ENCODE assay signal across 8 mouse cellular contexts in genomic region chr8:121905864-121906263, GRCm38 (mm10). TPM values are rescaled to one million over a fixed set of nuclear protein-coding genes. Genes with fewer than 3 reads are reported as not detected.
DNase-seq lines count a peak whose midpoint lies in the region; ATAC-seq and TF ChIP-seq lines count a peak whose summit lies in the region.
"Had no signal": no experiment of that assay in that cellular context is flagged by ENCODE, and none has a peak within 500 bp of the region (broad histone marks: within the 10 kb centered on the region; RNA-seq: fewer than 3 reads in every experiment).

No protein-coding gene starts in this region.

- WGBS in lung, embryonic 16.5 days, result 6% methylated on average over 5 of the region's 5 CpGs
- 58% methylated on average over 5 of the region's 5 CpGs for WGBS in forebrain, embryonic 10.5 days
- 38% methylated on average over 5 of the region's 5 CpGs for WGBS in limb, embryonic 14.5 days
- WGBS in stomach, embryonic 14.5 days, result 16% methylated on average over 5 of the region's 5 CpGs

- H3K27ac ChIP-seq in lung, embryonic 16.5 days (ENCODE audit: low read length), result no peak overlapping the region
- 0 out of 2 replicates have a peak overlapping the region, but pooled peaks have one; percentile 87 for H3K27ac ChIP-seq in forebrain, embryonic 10.5 days
- no peak overlapping the region for H3K27ac ChIP-seq in limb, embryonic 14.5 days (replicated peaks; ENCODE audit: low read depth, low read length)
- H3K27ac ChIP-seq in stomach, embryonic 14.5 days (ENCODE audit: low read length), result no peak overlapping the region

- no peak for DNase-seq in lung, adult 18-20 months
- DNase-seq in forebrain, embryonic 10.5 days (ENCODE audit: extremely low spot score, low spot score), result no peak
- no peak for DNase-seq in limb, embryonic 14.5 days (ENCODE audit: low spot score)
- no peak for DNase-seq in layer of hippocampus, postnatal 14 days (ENCODE audit: low spot score in 2 of 2)
- no peak for DNase-seq in right cerebral cortex, postnatal 14 days

- peak overlapping the region; percentile 5; the same call in 1 of the 2 replicates for H3K9ac ChIP-seq in lung, embryonic 16.5 days (ENCODE audit: low read length)
- H3K9ac ChIP-seq in limb, embryonic 14.5 days (ENCODE audit: low read depth, low read length, severe bottlenecking), result peak overlapping the region; percentile 62; the same call in 1 of the 2 replicates
- H3K9ac ChIP-seq in stomach, embryonic 14.5 days (replicated peaks; ENCODE audit: low read depth, low read length), result no peak overlapping the region; the same call in 1 of the 2 replicates

- peak overlapping the region; percentile 94 for H3K4me2 ChIP-seq in lung, embryonic 16.5 days (ENCODE audit: low read depth, low read length)
- peak overlapping the region; percentile 98 for H3K4me2 ChIP-seq in limb, embryonic 14.5 days (replicated peaks; ENCODE audit: low read depth, low read length, severe bottlenecking)
- H3K4me2 ChIP-seq in stomach, embryonic 14.5 days (replicated peaks; ENCODE audit: low read depth, low read length), result peak overlapping the region; percentile 97

- 0 out of 2 replicates have a peak, but pooled peaks cover 3% of the 10 kb centered on the region for H3K27me3 ChIP-seq in lung, embryonic 16.5 days (ENCODE audit: control insufficient read depth, insufficient read depth, low read depth, low read length)
- H3K27me3 ChIP-seq in forebrain, embryonic 10.5 days (ENCODE audit: poor library complexity, severe bottlenecking), result peaks cover 17% of the 10 kb centered on the region
- no peaks in the 10 kb centered on the region for H3K27me3 ChIP-seq in limb, embryonic 14.5 days (ENCODE audit: control insufficient read depth, insufficient read depth, low read length)
- H3K27me3 ChIP-seq in stomach, embryonic 14.5 days (ENCODE audit: control insufficient read depth, insufficient read depth, low read length), result no peaks in the 10 kb centered on the region

- no peak for ATAC-seq in lung, embryonic 16.5 days (ENCODE audit: low read depth)
- ATAC-seq in limb, embryonic 14.5 days (ENCODE audit: low FRiP score, low read depth), result no peak
- no peak for ATAC-seq in stomach, embryonic 14.5 days (ENCODE audit: insufficient number of reproducible peaks, insufficient read depth, low FRiP score, low read depth)

- H3K4me3 ChIP-seq in lung, embryonic 16.5 days (ENCODE audit: low read length), result peak overlapping the region; percentile 77
- H3K4me3 ChIP-seq in forebrain, embryonic 10.5 days, result peak overlapping the region; percentile 85
- peak overlapping the region; percentile 77 for H3K4me3 ChIP-seq in limb, embryonic 14.5 days (replicated peaks; ENCODE audit: low read length)
- peak overlapping the region; percentile 79 for H3K4me3 ChIP-seq in stomach, embryonic 14.5 days (ENCODE audit: low read depth, low read length)

- H3K36me3 ChIP-seq in lung, embryonic 16.5 days (ENCODE audit: control insufficient read depth, insufficient read depth, low read length), result no peaks in the 10 kb centered on the region
- no peaks in the 10 kb centered on the region for H3K36me3 ChIP-seq in forebrain, embryonic 10.5 days (replicated peaks)
- no peaks in the 10 kb centered on the region for H3K36me3 ChIP-seq in limb, embryonic 14.5 days (ENCODE audit: control insufficient read depth, insufficient read depth, low read length)
- no peaks in the 10 kb centered on the region for H3K36me3 ChIP-seq in stomach, embryonic 14.5 days (ENCODE audit: control insufficient read depth, insufficient read depth, low read length)

- peaks cover 31% of the 10 kb centered on the region for H3K4me1 ChIP-seq in lung, embryonic 16.5 days (replicated peaks; ENCODE audit: control insufficient read depth, insufficient read depth, low read length)
- H3K4me1 ChIP-seq in forebrain, embryonic 10.5 days, result peaks cover 83% of the 10 kb centered on the region
- peaks cover 18% of the 10 kb centered on the region for H3K4me1 ChIP-seq in limb, embryonic 14.5 days (ENCODE audit: control insufficient read depth, insufficient read depth, low read length)
- H3K4me1 ChIP-seq in stomach, embryonic 14.5 days (ENCODE audit: control insufficient read depth, insufficient read depth, low read length), result peaks cover 19% of the 10 kb centered on the region; the same call in 1 of the 2 replicates

- no peaks in the 10 kb centered on the region for H3K9me3 ChIP-seq in lung, embryonic 16.5 days (ENCODE audit: control insufficient read depth, low read length)
- H3K9me3 ChIP-seq in forebrain, embryonic 10.5 days, result no peaks in the 10 kb centered on the region
- H3K9me3 ChIP-seq in limb, embryonic 14.5 days (ENCODE audit: control insufficient read depth, low read length), result no peaks in the 10 kb centered on the region
- H3K9me3 ChIP-seq in stomach, embryonic 14.5 days (ENCODE audit: control insufficient read depth, low read depth, low read length), result no peaks in the 10 kb centered on the region

- no peak for TF ChIP-seq POLR2A in limb, embryonic 14.5 days (IDR thresholded peaks at IDR 0.05; ENCODE audit: borderline replicate concordance, extremely low read depth, insufficient read depth, insufficient read length)

RNA-seq across cellular contexts. Expression of gene Slc7a5, which starts 1.6 kb away (rescaled TPM):
- 10.4 and 10.7 TPM in 2 replicates for polyA plus RNA-seq in lung, embryonic 16.5 days (2015; fragmentation: Nextera tagmentation; extraction: Ambion mirVana)
- polyA plus RNA-seq in forebrain, embryonic 10.5 days (2016; fragmentation: Nextera tagmentation; extraction: Ambion mirVana), result 27.4 and 30.5 TPM in 2 replicates
- polyA plus RNA-seq in limb, embryonic 14.5 days (2012; rRNA removed), result 34.6 and 43.9 TPM in 2 replicates
- polyA plus RNA-seq in limb, embryonic 14.5 days (2014; fragmentation: Nextera tagmentation; extraction: Ambion mirVana), result 27.1 and 27.8 TPM in 2 replicates
- 17.1 and 19.7 TPM in 2 replicates for polyA plus RNA-seq in stomach, embryonic 14.5 days (2014; fragmentation: Nextera tagmentation; extraction: Ambion mirVana)
- total RNA-seq in layer of hippocampus, postnatal 14 days (2021), result 100 to 1,000 TPM; 133 to 140 TPM

RNA-seq across cellular contexts. Expression of gene Car5a, which starts 38.8 kb away (rescaled TPM):
- polyA plus RNA-seq in lung, embryonic 16.5 days (2015; fragmentation: Nextera tagmentation; extraction: Ambion mirVana), result not detected in 2 replicates
- not detected in 2 replicates for polyA plus RNA-seq in forebrain, embryonic 10.5 days (2016; fragmentation: Nextera tagmentation; extraction: Ambion mirVana)
- not detected in 2 replicates for polyA plus RNA-seq in limb, embryonic 14.5 days (2012; rRNA removed)
- 0.26 TPM in 1 of 2 replicates, not detected in the other for polyA plus RNA-seq in limb, embryonic 14.5 days (2014; fragmentation: Nextera tagmentation; extraction: Ambion mirVana)
- polyA plus RNA-seq in stomach, embryonic 14.5 days (2014; fragmentation: Nextera tagmentation; extraction: Ambion mirVana), result not detected in 2 replicates
- total RNA-seq in layer of hippocampus, postnatal 14 days (2021), result not detected
- total RNA-seq: layer of hippocampus, postnatal 10 days had no signal

RNA-seq across cellular contexts. Expression of gene Banp, which starts 43.7 kb away (rescaled TPM):
- 50.7 and 53.0 TPM in 2 replicates for polyA plus RNA-seq in lung, embryonic 16.5 days (2015; fragmentation: Nextera tagmentation; extraction: Ambion mirVana)
- polyA plus RNA-seq in forebrain, embryonic 10.5 days (2016; fragmentation: Nextera tagmentation; extraction: Ambion mirVana), result 44.1 and 56.4 TPM in 2 replicates
- polyA plus RNA-seq in limb, embryonic 14.5 days (2012; rRNA removed), result 97.7 and 127 TPM in 2 replicates
- polyA plus RNA-seq in limb, embryonic 14.5 days (2014; fragmentation: Nextera tagmentation; extraction: Ambion mirVana), result 33.2 and 39.3 TPM in 2 replicates
- polyA plus RNA-seq in stomach, embryonic 14.5 days (2014; fragmentation: Nextera tagmentation; extraction: Ambion mirVana), result 33.8 and 42.4 TPM in 2 replicates
- 10 to 100 TPM; 27.1 to 43.0 TPM for total RNA-seq in layer of hippocampus, postnatal 14 days (2021)
